Mouse (Mus musculus) lung, postnatal 0 days (tissue): Measurements from ENCODE around the gene Cks1b. TPM values are rescaled to one million over a fixed set of nuclear protein-coding genes. Genes with fewer than 3 reads are reported as not detected.

ENCODE experiments used
- ATAC-seq: fragments of 200-750 bp; cut with Nextera tagmentation; 2 replicates; pipeline ENCODE4 v1.8.0; 2017; ENCODE audit warnings: moderate library complexity
- DNase-seq: peaks from one replicate; pipeline ENCODE4 v3.0.0-alpha.2; 2016; ENCODE audit warnings: low spot score
- H3K27ac ChIP-seq: fragments of 300-500 bp; sonication (generic); 2 replicates; pipeline ENCODE4 v1.5.1; 2014; ENCODE audit warnings: antibody characterized with exemption, mild to moderate bottlenecking, low read length, mixed read lengths
- H3K27me3 ChIP-seq: fragments of 300-500 bp; sonication (generic); replicated peaks from 2 replicates; pipeline ENCODE4 v1.6.1; 2014; ENCODE audit warnings: low read length, mixed read lengths; ENCODE audit not compliant: insufficient read depth
- H3K36me3 ChIP-seq: fragments of 300-500 bp; sonication (generic); 2 replicates; pipeline ENCODE4 v1.6.1; 2014; ENCODE audit warnings: low read length, mixed read lengths; ENCODE audit not compliant: insufficient read depth
- H3K4me1 ChIP-seq: fragments of 300-500 bp; sonication (generic); 2 replicates; pipeline ENCODE4 v1.6.1; 2014; ENCODE audit warnings: antibody characterized with exemption, low read depth, low read length, mixed read lengths; ENCODE audit not compliant: insufficient read depth
- H3K4me2 ChIP-seq: fragments of 300-500 bp; sonication (generic); replicated peaks from 2 replicates; pipeline ENCODE4 v1.6.1; 2014; ENCODE audit warnings: low read depth, mild to moderate bottlenecking, low read length, moderate library complexity, mixed read lengths
- H3K4me3 ChIP-seq: fragments of 300-500 bp; sonication (generic); 2 replicates; pipeline ENCODE4 v1.5.1; 2014; ENCODE audit warnings: low read depth, low read length
- H3K9ac ChIP-seq: fragments of 300-500 bp; sonication (generic); replicated peaks from 2 replicates; pipeline ENCODE4 v1.6.1; 2014; ENCODE audit warnings: low read depth, mild to moderate bottlenecking
- H3K9me3 ChIP-seq: fragments of 300-500 bp; sonication (generic); 2 replicates; pipeline ENCODE4 v1.6.1; 2016; ENCODE audit warnings: low read length, mixed read lengths
- CTCF ChIP-seq: IDR thresholded peaks from 2 replicates; pipeline ENCODE4 v1.5.1; 2016; ENCODE audit warnings: antibody characterized with exemption, mild to moderate bottlenecking
- EP300 ChIP-seq: IDR thresholded peaks from 2 replicates; pipeline ENCODE4 v1.6.1; 2016; ENCODE audit warnings: antibody characterized with exemption, mild to moderate bottlenecking, control low read depth
- WGBS: fragments of 180-500 bp; shearing (Covaris S2); extraction: QIAGEN DNeasy Blood & Tissue Kit; methylation state at CpG from one replicate; pipeline ENCODE4 v1.1.7; 2014; 5-methylcytosine and 5-hydroxymethylcytosine counted together
- polyA plus RNA-seq: library from polyadenylated mRNA; unstranded; fragments of >200 nt; fragmentation: Nextera tagmentation; extraction: Ambion mirVana; gene quantifications from 2 replicates; pipeline ENCODE4 v1.2.1, GENCODE M21; 2015

Gene Cks1b
- polyA plus RNA-seq, 1 experiment from 2014 or later, result 83.0 TPM

- TF ChIP-seq CTCF (no peak), EP300 (no peak)
- Histone ChIP-seq H3K36me3 (no peaks in the 10 kb centered on the region), H3K4me2 (peak overlapping the region; percentile 99), H3K9me3 (no peaks in the 10 kb centered on the region), H3K9ac (peak overlapping the region; percentile 77), H3K27me3 (no peaks in the 10 kb centered on the region), H3K4me3 (peak overlapping the region; percentile 78), H3K27ac (peak overlapping the region; percentile 97), H3K4me1 (peaks cover 24% of the 10 kb centered on the region)
- DNase-seq (peak; percentile 32), ATAC-seq (no peak)
- 13% methylated on average over 19 of the region's 19 CpGs for WGBS
These were observed 27.2 kb downstream of the Cks1b start for GRCm38 (mm10) chr3:89390699-89391662.

- peak overlapping the region; percentile 97; the same call in 1 of the 2 replicates for H3K27ac ChIP-seq
- TF ChIP-seq CTCF (no peak), EP300 (no peak)
- H3K4me2 ChIP-seq, result peak overlapping the region; percentile 99
- peaks cover 19% of the 10 kb centered on the region for H3K4me1 ChIP-seq
- no peak overlapping the region for H3K4me3 ChIP-seq
- H3K36me3 ChIP-seq, result no peaks in the 10 kb centered on the region
- WGBS, result 18% methylated on average over 5 of the region's 5 CpGs
- no peak for ATAC-seq
- no peaks in the 10 kb centered on the region for H3K9me3 ChIP-seq
- H3K27me3 ChIP-seq, result no peaks in the 10 kb centered on the region
- DNase-seq, result peak; percentile 55
- H3K9ac ChIP-seq, result 0 out of 2 replicates have a peak overlapping the region, but pooled peaks have one; percentile 8
These were observed 28.1 kb downstream of the Cks1b start for GRCm38 (mm10) chr3:89390111-89390515.

GRCm38 (mm10) chr3:89388901-89389740 is 29.1 kb downstream of the Cks1b start:
- Histone ChIP-seq H3K9me3 (no peaks in the 10 kb centered on the region), H3K4me3 (no peak overlapping the region), H3K4me1 (peaks cover 18% of the 10 kb centered on the region), H3K27ac (no peak overlapping the region; the same call in 1 of the 2 replicates), H3K4me2 (no peak overlapping the region), H3K27me3 (no peaks in the 10 kb centered on the region), H3K9ac (no peak overlapping the region), H3K36me3 (no peaks in the 10 kb centered on the region)
- 53% methylated on average over 6 of the region's 6 CpGs for WGBS
- peak; percentile 73 for DNase-seq
- no peak for TF ChIP-seq EP300
- TF ChIP-seq CTCF, result no peak
- no peak for ATAC-seq

- 0 out of 2 replicates have a peak overlapping the region, but pooled peaks have one; percentile 17 for H3K4me2 ChIP-seq
These were observed 29.9 kb downstream of the Cks1b start for GRCm38 (mm10) chr3:89388134-89388881.

GRCm38 (mm10) chr3:89387632-89388031 is 30.6 kb downstream of the Cks1b start:
- DNase-seq (peak; percentile 22), ATAC-seq (no peak)
- no peaks in the 10 kb centered on the region for H3K36me3 ChIP-seq
- peaks cover 18% of the 10 kb centered on the region for H3K4me1 ChIP-seq
- no peak for TF ChIP-seq EP300
- peak; percentile 22; the same call in 1 of the 2 replicates for TF ChIP-seq CTCF
- WGBS, result 61% methylated on average over 9 of the region's 11 CpGs
- H3K27me3 ChIP-seq, result no peaks in the 10 kb centered on the region
- no peaks in the 10 kb centered on the region for H3K9me3 ChIP-seq
- H3K9ac ChIP-seq, result no peak overlapping the region
- no peak overlapping the region for H3K4me3 ChIP-seq
- peak overlapping the region; percentile 40 for H3K4me2 ChIP-seq
- peak overlapping the region; percentile 72 for H3K27ac ChIP-seq

More at GRCm38 (mm10) chr3:89388134-89388881, 29.9 kb downstream of the Cks1b start:
- no peak overlapping the region for H3K9ac ChIP-seq
- WGBS, result 68% methylated on average over 10 of the region's 11 CpGs
- H3K27ac ChIP-seq, result peak overlapping the region; percentile 72; the same call in 1 of the 2 replicates
- H3K4me1 ChIP-seq, result peaks cover 18% of the 10 kb centered on the region
- no peaks in the 10 kb centered on the region for H3K27me3 ChIP-seq
- no peaks in the 10 kb centered on the region for H3K36me3 ChIP-seq
- no peak for TF ChIP-seq EP300
- TF ChIP-seq CTCF, result no peak
- no peak overlapping the region for H3K4me3 ChIP-seq
- ATAC-seq, result no peak
- DNase-seq, result peak; percentile 67
- no peaks in the 10 kb centered on the region for H3K9me3 ChIP-seq
